Mouse (Mus musculus): ENCODE results near the gene Agpat3.

DNA sequence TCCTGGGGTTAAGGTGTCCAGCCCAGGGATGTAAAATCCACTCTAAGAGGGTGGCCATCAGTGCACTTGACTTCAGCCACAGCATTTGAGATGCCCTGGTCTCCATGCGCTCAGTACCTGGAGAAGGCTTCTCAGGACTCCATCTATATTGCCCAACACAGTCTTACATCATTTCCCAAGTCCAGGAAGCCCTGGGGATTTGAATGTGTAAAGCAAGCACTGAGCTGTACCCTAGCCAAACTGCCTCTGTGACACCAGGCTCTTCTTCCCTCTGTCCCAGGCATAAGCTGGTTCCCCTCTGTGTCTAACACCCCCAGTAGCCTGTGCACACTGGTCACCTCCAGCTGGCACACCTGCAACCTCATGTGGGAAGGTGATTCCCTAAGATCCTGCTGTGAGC, 10.2 kb downstream of the Agpat3 start:
- TF ChIP-seq CTCF (IDR thresholded peaks at IDR 0.05; ENCODE audit: control insufficient read depth, insufficient read depth, low read length) (no peak), POLR2A (IDR thresholded peaks at IDR 0.05; ENCODE audit: borderline replicate concordance, control insufficient read depth, low read depth, low read length) (no peak)
